Mouse (Mus musculus): ENCODE data around the gene Stk40. TPM values are rescaled to one million over a fixed set of nuclear protein-coding genes. Genes with fewer than 3 reads are reported as not detected.
A peak's percentile ranks its signal among the peaks of the same experiment; 100 is the strongest.
"Not testable (repeated sequence)": the region's sequence is repeated elsewhere in the genome, so short reads cannot be mapped to it uniquely, and the experiment has no call there.

The Stk40 gene
- polyA plus RNA-seq, 1 experiment: 37.5 TPM

GRCm38 (mm10) chr4:126083021-126083420, 20.7 kb upstream of the Stk40 start:
- Histone ChIP-seq H3K4me1 (ENCODE audit: control insufficient read depth, insufficient read depth, low read length) (peaks cover 2% of the 10 kb centered on the region), H3K9ac (ENCODE audit: low read depth, poor library complexity, severe bottlenecking) (no peak overlapping the region), H3K27ac (ENCODE audit: insufficient read depth, low read length) (no peak overlapping the region), H3K27me3 (ENCODE audit: control insufficient read depth, insufficient read depth, low read length, poor library complexity, severe bottlenecking) (no peaks in the 10 kb centered on the region), H3K4me3 (ENCODE audit: low read depth, low read length) (0 out of 2 replicates have a peak overlapping the region, but pooled peaks have one; percentile 17), H3K9me3 (replicated peaks; ENCODE audit: control insufficient read depth, insufficient read depth, low read length, poor library complexity, severe bottlenecking) (no peaks in the 10 kb centered on the region), H3K36me3 (ENCODE audit: control insufficient read depth, insufficient read depth, low read length, poor library complexity, severe bottlenecking) (no peaks in the 10 kb centered on the region)
- TF ChIP-seq POLR2A (IDR thresholded peaks at IDR 0.05; ENCODE audit: insufficient read depth, low read length): no peak
- no peak for TF ChIP-seq EP300 (IDR thresholded peaks at IDR 0.05; ENCODE audit: insufficient read depth, low read depth, low read length)
- no peak for TF ChIP-seq CTCF (IDR thresholded peaks at IDR 0.05; ENCODE audit: low read depth, low read length)

- no peak overlapping the region for H3K27ac ChIP-seq (ENCODE audit: insufficient read depth, low read length)
- TF ChIP-seq EP300 (IDR thresholded peaks at IDR 0.05; ENCODE audit: insufficient read depth, low read depth, low read length) (no peak), POLR2A (IDR thresholded peaks at IDR 0.05; ENCODE audit: insufficient read depth, low read length) (no peak)
Measured at GRCm38 (mm10) chr4:126084382-126084781, 19.4 kb upstream of the Stk40 start.

GRCm38 (mm10) chr4:126085996-126086576, 17.7 kb upstream of the Stk40 start:
- Histone ChIP-seq H3K27me3 (ENCODE audit: control insufficient read depth, insufficient read depth, low read length, poor library complexity, severe bottlenecking) (no peaks in the 10 kb centered on the region), H3K27ac (ENCODE audit: insufficient read depth, low read length) (no peak overlapping the region), H3K9ac (ENCODE audit: low read depth, poor library complexity, severe bottlenecking) (no peak overlapping the region), H3K9me3 (replicated peaks; ENCODE audit: control insufficient read depth, insufficient read depth, low read length, poor library complexity, severe bottlenecking) (no peaks in the 10 kb centered on the region), H3K4me3 (ENCODE audit: low read depth, low read length) (no peak overlapping the region), H3K36me3 (ENCODE audit: control insufficient read depth, insufficient read depth, low read length, poor library complexity, severe bottlenecking) (no peaks in the 10 kb centered on the region), H3K4me1 (ENCODE audit: control insufficient read depth, insufficient read depth, low read length) (peaks cover 2% of the 10 kb centered on the region)
- TF ChIP-seq CTCF (IDR thresholded peaks at IDR 0.05; ENCODE audit: low read depth, low read length): peak; percentile 86
- TF ChIP-seq POLR2A (IDR thresholded peaks at IDR 0.05; ENCODE audit: insufficient read depth, low read length): no peak
- no peak for TF ChIP-seq EP300 (IDR thresholded peaks at IDR 0.05; ENCODE audit: insufficient read depth, low read depth, low read length)

More at GRCm38 (mm10) chr4:126084382-126084781, 19.4 kb upstream of the Stk40 start:
- Histone ChIP-seq H3K27me3 (ENCODE audit: control insufficient read depth, insufficient read depth, low read length, poor library complexity, severe bottlenecking) (no peaks in the 10 kb centered on the region), H3K4me1 (ENCODE audit: control insufficient read depth, insufficient read depth, low read length) (peaks cover 2% of the 10 kb centered on the region), H3K9me3 (replicated peaks; ENCODE audit: control insufficient read depth, insufficient read depth, low read length, poor library complexity, severe bottlenecking) (no peaks in the 10 kb centered on the region), H3K9ac (ENCODE audit: low read depth, poor library complexity, severe bottlenecking) (no peak overlapping the region), H3K36me3 (ENCODE audit: control insufficient read depth, insufficient read depth, low read length, poor library complexity, severe bottlenecking) (no peaks in the 10 kb centered on the region), H3K4me3 (ENCODE audit: low read depth, low read length) (no peak overlapping the region)

GRCm38 (mm10) chr4:126090101-126090847, 13.5 kb upstream of the Stk40 start:
- Histone ChIP-seq H3K9ac (ENCODE audit: low read depth, poor library complexity, severe bottlenecking) (no peak overlapping the region), H3K36me3 (ENCODE audit: control insufficient read depth, insufficient read depth, low read length, poor library complexity, severe bottlenecking) (no peaks in the 10 kb centered on the region), H3K27me3 (ENCODE audit: control insufficient read depth, insufficient read depth, low read length, poor library complexity, severe bottlenecking) (no peaks in the 10 kb centered on the region), H3K27ac (ENCODE audit: insufficient read depth, low read length) (no peak overlapping the region), H3K4me3 (ENCODE audit: low read depth, low read length) (no peak overlapping the region), H3K9me3 (replicated peaks; ENCODE audit: control insufficient read depth, insufficient read depth, low read length, poor library complexity, severe bottlenecking) (no peaks in the 10 kb centered on the region), H3K4me1 (ENCODE audit: control insufficient read depth, insufficient read depth, low read length) (no peaks in the 10 kb centered on the region)
- TF ChIP-seq CTCF (IDR thresholded peaks at IDR 0.05; ENCODE audit: low read depth, low read length): no peak
- no peak for TF ChIP-seq EP300 (IDR thresholded peaks at IDR 0.05; ENCODE audit: insufficient read depth, low read depth, low read length)
- no peak for TF ChIP-seq POLR2A (IDR thresholded peaks at IDR 0.05; ENCODE audit: insufficient read depth, low read length)

GRCm38 (mm10) chr4:126090848-126091124, 13.0 kb upstream of the Stk40 start:
- no peak for TF ChIP-seq POLR2A (IDR thresholded peaks at IDR 0.05; ENCODE audit: insufficient read depth, low read length)
- TF ChIP-seq EP300 (IDR thresholded peaks at IDR 0.05; ENCODE audit: insufficient read depth, low read depth, low read length): no peak
- TF ChIP-seq CTCF (IDR thresholded peaks at IDR 0.05; ENCODE audit: low read depth, low read length): no peak
- Histone ChIP-seq H3K36me3 (ENCODE audit: control insufficient read depth, insufficient read depth, low read length, poor library complexity, severe bottlenecking) (no peaks in the 10 kb centered on the region), H3K4me3 (ENCODE audit: low read depth, low read length) (no peak overlapping the region), H3K9ac (ENCODE audit: low read depth, poor library complexity, severe bottlenecking) (no peak overlapping the region), H3K27ac (ENCODE audit: insufficient read depth, low read length) (no peak overlapping the region), H3K4me1 (ENCODE audit: control insufficient read depth, insufficient read depth, low read length) (no peaks in the 10 kb centered on the region), H3K9me3 (replicated peaks; ENCODE audit: control insufficient read depth, insufficient read depth, low read length, poor library complexity, severe bottlenecking) (no peaks in the 10 kb centered on the region), H3K27me3 (ENCODE audit: control insufficient read depth, insufficient read depth, low read length, poor library complexity, severe bottlenecking) (no peaks in the 10 kb centered on the region)

GRCm38 (mm10) chr4:126091873-126092272, 11.9 kb upstream of the Stk40 start:
- Histone ChIP-seq H3K36me3 (ENCODE audit: control insufficient read depth, insufficient read depth, low read length, poor library complexity, severe bottlenecking) (no peaks in the 10 kb centered on the region), H3K9me3 (replicated peaks; ENCODE audit: control insufficient read depth, insufficient read depth, low read length, poor library complexity, severe bottlenecking) (no peaks in the 10 kb centered on the region), H3K27ac (ENCODE audit: insufficient read depth, low read length) (no peak overlapping the region), H3K9ac (ENCODE audit: low read depth, poor library complexity, severe bottlenecking) (no peak overlapping the region), H3K4me3 (ENCODE audit: low read depth, low read length) (no peak overlapping the region), H3K4me1 (ENCODE audit: control insufficient read depth, insufficient read depth, low read length) (no peaks in the 10 kb centered on the region), H3K27me3 (ENCODE audit: control insufficient read depth, insufficient read depth, low read length, poor library complexity, severe bottlenecking) (no peaks in the 10 kb centered on the region)
- no peak for TF ChIP-seq EP300 (IDR thresholded peaks at IDR 0.05; ENCODE audit: insufficient read depth, low read depth, low read length)
- TF ChIP-seq POLR2A (IDR thresholded peaks at IDR 0.05; ENCODE audit: insufficient read depth, low read length): no peak
- no peak for TF ChIP-seq CTCF (IDR thresholded peaks at IDR 0.05; ENCODE audit: low read depth, low read length)

GRCm38 (mm10) chr4:126095622-126096430, 7.9 kb upstream of the Stk40 start:
- not testable (repeated sequence) for H3K27me3 ChIP-seq (ENCODE audit: control insufficient read depth, insufficient read depth, low read length, poor library complexity, severe bottlenecking); H3K9me3 ChIP-seq (replicated peaks; ENCODE audit: control insufficient read depth, insufficient read depth, low read length, poor library complexity, severe bottlenecking); H3K4me3 ChIP-seq (ENCODE audit: low read depth, low read length); H3K36me3 ChIP-seq (ENCODE audit: control insufficient read depth, insufficient read depth, low read length, poor library complexity, severe bottlenecking); H3K4me1 ChIP-seq (ENCODE audit: control insufficient read depth, insufficient read depth, low read length); H3K27ac ChIP-seq (ENCODE audit: insufficient read depth, low read length); H3K9ac ChIP-seq (ENCODE audit: low read depth, poor library complexity, severe bottlenecking)

Measured in ES-Bruce4 (cell line).